Mouse (Mus musculus) forebrain, embryonic 10.5 days (tissue): Measurements from ENCODE around the gene Leng9. TPM values are rescaled to one million over a fixed set of nuclear protein-coding genes. Genes with fewer than 3 reads are reported as not detected.

ENCODE experiments used
- DNase-seq: peaks from one replicate; pipeline ENCODE4 v3.0.0-alpha.2; 2017; ENCODE audit warnings: low spot score; ENCODE audit errors: extremely low spot score
- H3K27ac ChIP-seq: fragments of 300-500 bp; sonication (generic); 2 replicates; pipeline ENCODE4 v1.5.1; 2016; ENCODE audit warnings: mild to moderate bottlenecking
- H3K27me3 ChIP-seq: fragments of 300-500 bp; sonication (generic); 2 replicates; pipeline ENCODE4 v1.6.1; 2016; ENCODE audit warnings: mild to moderate bottlenecking; ENCODE audit not compliant: poor library complexity, severe bottlenecking
- H3K36me3 ChIP-seq: fragments of 300-500 bp; sonication (generic); replicated peaks from 2 replicates; pipeline ENCODE4 v1.6.1; 2016; ENCODE audit warnings: mild to moderate bottlenecking, moderate library complexity
- H3K4me1 ChIP-seq: fragments of 300-500 bp; sonication (generic); 2 replicates; pipeline ENCODE4 v1.6.1; 2016
- H3K4me3 ChIP-seq: fragments of 300-500 bp; sonication (generic); 2 replicates; pipeline ENCODE4 v1.5.1; 2016; ENCODE audit warnings: mild to moderate bottlenecking, moderate library complexity
- H3K9me3 ChIP-seq: fragments of 300-500 bp; sonication (generic); 2 replicates; pipeline ENCODE4 v1.6.1; 2016; ENCODE audit warnings: mild to moderate bottlenecking, moderate library complexity
- WGBS: fragments of 180-500 bp; shearing (Covaris S2); methylation state at CpG from one replicate; pipeline ENCODE4 v1.1.7; 2016; 5-methylcytosine and 5-hydroxymethylcytosine counted together
- polyA plus RNA-seq: library from polyadenylated mRNA; unstranded; fragments of >200 nt; fragmentation: Nextera tagmentation; extraction: Ambion mirVana; gene quantifications from 2 replicates; pipeline ENCODE4 v1.2.1, GENCODE M21; 2016

Leng9 gene
- polyA plus RNA-seq, 1 experiment from 2014 or later, result 1.8 TPM

DNA sequence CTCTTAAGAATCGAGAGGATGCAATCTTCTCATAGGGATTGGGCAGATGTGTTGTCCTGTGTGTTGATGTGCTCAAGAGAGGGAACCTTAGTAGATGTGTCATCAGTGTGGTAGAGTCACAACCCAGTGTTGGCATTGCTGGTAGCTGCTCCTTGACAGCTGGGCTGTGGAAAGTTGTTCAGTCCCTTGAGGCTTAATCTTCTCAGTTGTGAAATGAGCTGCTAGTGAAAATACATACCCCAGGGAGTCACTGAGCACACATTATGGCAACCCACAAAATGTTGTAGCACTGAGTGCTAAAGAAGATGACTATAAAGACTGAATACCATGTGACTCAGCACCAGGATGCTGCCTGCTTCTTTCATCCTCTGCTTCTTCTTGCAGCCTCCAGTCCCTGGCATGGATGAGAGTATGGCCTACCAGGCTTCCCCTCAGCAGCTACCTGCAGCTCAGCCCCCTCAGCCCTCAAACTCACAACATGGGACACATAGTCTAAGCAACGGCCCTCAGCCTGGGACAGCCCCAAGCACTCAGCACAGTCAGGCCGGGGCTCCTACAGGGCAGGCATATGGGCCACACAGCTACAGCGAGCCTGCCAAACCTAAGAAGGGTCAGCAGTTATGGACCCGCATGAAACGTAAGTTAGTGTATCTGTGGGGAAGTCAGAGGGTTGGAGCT lies 8.4 kb downstream of the Leng9 start:
- no peak overlapping the region for H3K4me3 ChIP-seq
- WGBS, result 98% methylated on average over 6 of the region's 6 CpGs
- DNase-seq, result no peak
- no peaks in the 10 kb centered on the region for H3K27me3 ChIP-seq
- H3K36me3 ChIP-seq, result peaks cover 88% of the 10 kb centered on the region
- H3K4me1 ChIP-seq, result peaks cover 12% of the 10 kb centered on the region
- H3K27ac ChIP-seq, result no peak overlapping the region
- H3K9me3 ChIP-seq, result no peaks in the 10 kb centered on the region

DNA sequence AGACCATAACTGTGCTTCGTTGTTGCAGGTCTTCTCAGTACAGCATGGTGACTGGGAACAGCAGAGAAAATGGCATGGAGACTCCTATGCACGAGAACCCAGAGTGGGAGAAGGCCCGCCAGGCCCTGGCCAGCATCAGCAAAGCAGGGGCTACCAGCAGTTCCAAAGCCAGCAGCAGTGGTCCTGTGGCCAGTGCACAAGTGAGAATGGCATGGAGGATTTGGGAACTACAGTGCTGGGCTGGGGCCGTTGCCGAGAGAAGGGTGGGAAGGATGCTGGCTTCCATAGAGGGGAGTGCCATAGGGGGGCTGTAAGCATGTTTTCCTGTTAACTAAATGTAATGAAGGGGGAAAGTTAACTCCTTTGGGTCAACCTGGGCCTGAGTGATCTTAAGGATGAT lies 10.8 kb downstream of the Leng9 start:
- Histone ChIP-seq H3K27me3 (no peaks in the 10 kb centered on the region), H3K4me3 (0 out of 2 replicates have a peak overlapping the region, but pooled peaks have one; percentile 1), H3K27ac (no peak overlapping the region), H3K4me1 (peaks cover 19% of the 10 kb centered on the region), H3K36me3 (peaks cover 64% of the 10 kb centered on the region), H3K9me3 (no peaks in the 10 kb centered on the region)
- 89% methylated on average over 5 of the region's 5 CpGs for WGBS
- DNase-seq, result no peak

DNA sequence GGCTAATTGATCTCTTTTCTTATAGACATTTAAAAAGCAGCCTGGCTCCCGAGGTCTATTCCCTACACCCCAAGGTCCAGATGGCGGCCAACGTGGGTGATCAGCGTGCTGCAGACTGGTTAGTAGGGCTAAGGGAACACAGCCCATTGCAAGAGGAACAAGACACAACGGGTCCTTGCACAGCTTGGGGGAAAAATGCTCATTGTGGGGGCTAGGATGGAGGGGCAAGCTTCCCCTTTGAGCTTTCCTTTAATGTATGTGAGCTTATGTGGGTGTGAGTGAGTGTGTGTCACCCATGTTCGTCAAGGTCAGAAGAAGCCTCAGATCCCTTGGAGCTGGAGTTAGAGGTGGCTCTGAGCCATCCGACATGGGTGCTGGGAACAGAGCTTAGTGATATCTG lies 11.5 kb downstream of the Leng9 start:
- H3K4me3 ChIP-seq, result peak overlapping the region; percentile 79; the same call in 1 of the 2 replicates
- 93% methylated on average over 7 of the region's 7 CpGs for WGBS
- H3K9me3 ChIP-seq, result no peaks in the 10 kb centered on the region
- no peaks in the 10 kb centered on the region for H3K27me3 ChIP-seq
- no peak for DNase-seq
- H3K27ac ChIP-seq, result no peak overlapping the region
- peaks cover 64% of the 10 kb centered on the region for H3K36me3 ChIP-seq
- H3K4me1 ChIP-seq, result peaks cover 19% of the 10 kb centered on the region

DNA sequence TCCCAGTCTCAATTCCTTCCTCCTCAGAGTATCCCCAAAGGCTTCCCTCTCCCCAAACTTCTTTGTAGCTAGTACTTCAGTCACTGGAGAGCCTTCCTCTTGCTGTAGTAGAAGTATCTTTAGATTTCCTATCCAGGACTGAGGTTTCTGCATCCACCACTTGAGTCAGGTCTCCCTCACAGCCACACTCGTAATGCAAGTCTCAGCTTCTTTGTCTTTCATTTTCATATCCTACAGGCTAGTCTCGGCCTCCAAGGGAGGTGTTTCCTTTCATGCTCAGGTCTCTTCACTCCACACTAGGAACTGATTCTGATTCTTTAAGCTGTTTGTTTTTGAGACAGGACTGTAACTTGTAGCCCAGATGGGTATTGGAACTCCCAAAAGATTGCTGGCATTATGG lies 12.0 kb downstream of the Leng9 start:
- H3K4me1 ChIP-seq, result peaks cover 19% of the 10 kb centered on the region
- H3K27ac ChIP-seq, result peak overlapping the region; percentile 95; the same call in 1 of the 2 replicates
- H3K9me3 ChIP-seq, result no peaks in the 10 kb centered on the region
- no peak for DNase-seq
- no peaks in the 10 kb centered on the region for H3K27me3 ChIP-seq
- 92% methylated on average over 2 of the region's 2 CpGs for WGBS
- peaks cover 64% of the 10 kb centered on the region for H3K36me3 ChIP-seq
- peak overlapping the region; percentile 79 for H3K4me3 ChIP-seq

DNA sequence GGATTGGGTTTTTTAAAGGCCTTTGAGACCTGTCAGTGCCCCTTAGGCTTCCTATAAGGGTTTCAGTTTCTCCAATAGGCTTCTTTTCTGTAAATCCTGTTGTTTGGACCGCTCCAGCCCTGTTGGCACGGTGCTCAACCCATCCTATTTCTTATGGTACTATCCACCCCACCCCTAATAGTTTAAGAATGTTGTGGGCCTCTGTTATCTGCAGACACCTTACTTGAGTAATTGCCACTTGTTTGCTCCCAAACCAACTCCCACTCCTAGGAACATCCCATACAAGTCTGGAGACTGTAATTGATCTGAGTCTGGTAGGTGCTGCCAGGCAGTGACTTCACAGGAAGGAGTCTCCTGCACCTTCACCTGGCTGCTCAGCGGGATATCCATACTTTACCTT lies 12.4 kb downstream of the Leng9 start:
- Histone ChIP-seq H3K27me3 (no peaks in the 10 kb centered on the region), H3K9me3 (no peaks in the 10 kb centered on the region), H3K4me3 (peak overlapping the region; percentile 79), H3K27ac (peak overlapping the region; percentile 95), H3K36me3 (peaks cover 64% of the 10 kb centered on the region), H3K4me1 (peaks cover 19% of the 10 kb centered on the region)
- DNase-seq, result no peak
- 59% methylated on average over 3 of the region's 3 CpGs for WGBS

DNA sequence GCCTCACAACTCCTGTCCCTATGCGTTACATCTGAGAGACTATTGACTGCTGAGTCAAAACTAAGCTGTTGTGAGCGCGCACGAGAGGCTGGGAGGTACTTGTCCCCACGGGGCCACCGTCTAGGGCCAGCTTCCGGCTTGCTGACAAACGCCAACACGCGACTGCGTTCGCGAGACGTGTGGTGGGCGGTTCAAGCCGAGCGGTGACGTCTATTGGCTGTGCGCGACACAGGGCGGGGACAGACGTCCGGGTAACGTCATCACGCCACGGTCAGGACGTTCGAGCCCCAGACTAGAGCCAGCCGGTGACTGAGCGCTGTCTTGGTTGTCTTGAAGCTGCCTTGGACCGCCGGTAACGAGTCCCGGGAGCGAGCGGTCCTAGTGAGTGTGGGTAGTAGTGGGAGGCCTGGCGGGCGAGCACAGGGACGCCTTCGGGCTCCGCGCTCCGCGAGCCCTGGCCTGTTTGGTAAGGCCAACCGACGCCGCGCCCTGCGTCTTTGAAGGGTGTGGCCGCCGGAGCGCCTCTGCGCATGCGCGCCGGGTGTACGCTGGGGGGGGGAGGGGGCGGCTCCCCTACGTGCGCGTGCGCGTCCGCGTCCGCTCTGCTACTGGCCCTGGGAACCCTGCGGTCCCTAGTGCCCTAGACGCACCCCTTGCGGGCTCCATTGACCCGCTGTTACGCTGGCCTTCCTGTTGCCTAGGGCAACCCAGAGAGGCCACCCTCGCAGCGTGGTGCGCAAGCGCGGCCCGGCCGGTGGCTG lies 13.2 kb downstream of the Leng9 start, which contains the start of gene Leng8:
Leng8 (plus strand) TSS at position 269 of the 761 bp plus-strand sequence.
- Histone ChIP-seq H3K27ac (peak within 1 kb of the TSS; percentile 95), H3K9me3 (no peaks in the 10 kb centered on the region), H3K4me1 (peaks cover 19% of the 10 kb centered on the region), H3K36me3 (peaks cover 64% of the 10 kb centered on the region), H3K27me3 (no peaks in the 10 kb centered on the region), H3K4me3 (peak within 1 kb of the TSS; percentile 79)
- under 1% methylated on average over 69 of the region's 78 CpGs for WGBS
- peak; percentile 98 for DNase-seq

DNA sequence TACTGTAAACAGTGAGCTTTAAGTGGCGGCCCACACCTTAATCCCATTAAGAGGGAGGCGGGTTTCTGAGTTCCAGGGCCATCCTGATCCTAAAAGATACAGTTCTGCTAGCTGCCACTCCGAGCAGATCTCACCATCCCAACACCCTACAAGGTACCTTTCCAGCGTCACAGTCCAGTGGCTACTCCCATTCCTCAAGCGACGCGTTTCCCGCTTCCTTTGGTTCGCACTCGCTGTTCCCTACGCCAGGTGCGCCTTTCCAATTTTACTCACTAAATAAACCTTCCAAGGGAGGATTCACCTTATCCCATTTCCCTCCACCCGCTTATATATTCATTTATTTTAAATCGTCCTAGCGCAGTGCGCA lies 13.8 kb downstream of the Leng9 start:
- H3K4me1 ChIP-seq, result peaks cover 22% of the 10 kb centered on the region
- under 1% methylated on average over 16 of the region's 16 CpGs for WGBS
- peak overlapping the region; percentile 95 for H3K27ac ChIP-seq
- peaks cover 64% of the 10 kb centered on the region for H3K36me3 ChIP-seq
- DNase-seq, result no peak
- H3K4me3 ChIP-seq, result peak overlapping the region; percentile 79
- H3K27me3 ChIP-seq, result no peaks in the 10 kb centered on the region
- no peaks in the 10 kb centered on the region for H3K9me3 ChIP-seq

DNA sequence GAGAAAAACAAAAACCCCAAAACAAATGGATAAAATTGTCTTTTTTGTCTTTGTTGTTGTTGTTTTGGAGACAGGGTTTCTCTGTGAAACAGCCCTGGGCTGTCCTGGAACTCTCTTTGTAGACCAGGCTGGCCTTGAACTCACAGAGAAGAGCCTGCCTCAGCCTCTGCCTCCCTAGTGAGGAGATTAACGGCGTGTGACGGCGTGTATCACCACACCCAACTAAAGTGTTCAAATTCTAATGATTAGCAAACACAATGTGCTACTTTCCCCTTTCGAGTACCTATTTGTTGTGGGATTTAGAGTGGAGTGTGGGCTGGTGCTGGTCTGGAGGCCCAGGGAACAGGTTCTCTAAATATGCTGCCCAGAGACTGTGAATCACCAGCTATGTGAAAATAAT lies 15.3 kb downstream of the Leng9 start:
- Histone ChIP-seq H3K4me3 (no peak overlapping the region), H3K36me3 (peaks cover 56% of the 10 kb centered on the region), H3K27ac (no peak overlapping the region), H3K9me3 (no peaks in the 10 kb centered on the region), H3K27me3 (no peaks in the 10 kb centered on the region), H3K4me1 (peaks cover 34% of the 10 kb centered on the region)
- no peak for DNase-seq
- 91% methylated on average over 5 of the region's 5 CpGs for WGBS

DNA sequence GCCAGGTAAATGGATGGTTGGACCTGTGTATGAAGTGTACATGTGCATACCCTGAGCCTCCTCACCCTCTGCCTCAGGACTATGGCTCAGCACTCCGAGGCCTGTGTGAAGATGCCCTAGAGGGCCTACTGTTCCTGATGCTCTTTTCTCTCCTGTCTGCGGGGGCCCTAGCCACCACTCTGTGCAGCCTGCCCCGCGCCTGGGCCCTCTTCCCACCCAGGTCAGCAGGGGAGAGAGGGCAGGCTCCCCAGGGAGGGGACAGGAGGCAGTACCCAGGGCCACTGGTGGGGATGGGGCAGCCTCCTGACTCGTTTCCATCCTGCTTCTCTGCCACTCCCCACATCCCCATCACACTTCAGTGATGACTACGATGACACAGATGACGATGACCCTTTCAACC lies 17.2 kb downstream of the Leng9 start:
- H3K36me3 ChIP-seq, result peaks cover 55% of the 10 kb centered on the region
- H3K4me3 ChIP-seq, result no peak overlapping the region
- 77% methylated on average over 7 of the region's 7 CpGs for WGBS

DNA sequence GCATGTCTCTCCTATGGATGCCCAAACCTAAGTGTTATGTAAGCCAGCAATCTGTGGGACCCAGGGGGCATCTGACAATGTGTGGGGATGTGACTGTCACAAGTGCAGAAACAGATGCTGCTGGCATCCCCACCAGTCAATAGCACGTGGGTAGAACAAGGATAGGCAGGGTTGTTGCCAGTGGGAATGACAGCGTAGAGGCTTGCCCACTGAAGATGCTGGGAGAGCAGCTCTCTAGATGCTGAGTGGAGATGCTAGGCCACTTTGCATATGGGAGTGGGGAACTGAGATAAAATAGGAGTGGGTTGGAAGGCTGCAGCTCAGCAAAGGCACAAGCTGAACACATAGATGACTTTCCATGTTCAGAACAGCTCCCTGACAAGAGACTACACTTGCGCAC lies 17.6 kb downstream of the Leng9 start:
- no peaks in the 10 kb centered on the region for H3K9me3 ChIP-seq
- H3K27ac ChIP-seq, result no peak overlapping the region
- 92% methylated on average over 3 of the region's 3 CpGs for WGBS
- no peak for DNase-seq
- H3K27me3 ChIP-seq, result no peaks in the 10 kb centered on the region
- H3K4me1 ChIP-seq, result peaks cover 22% of the 10 kb centered on the region
- H3K36me3 ChIP-seq, result peaks cover 59% of the 10 kb centered on the region
- H3K4me3 ChIP-seq, result no peak overlapping the region

More for the DNA sequence above, 17.2 kb downstream of the Leng9 start:
- no peaks in the 10 kb centered on the region for H3K9me3 ChIP-seq
- no peak overlapping the region for H3K27ac ChIP-seq
- no peak for DNase-seq
- H3K27me3 ChIP-seq, result no peaks in the 10 kb centered on the region
- peaks cover 26% of the 10 kb centered on the region for H3K4me1 ChIP-seq

DNA sequence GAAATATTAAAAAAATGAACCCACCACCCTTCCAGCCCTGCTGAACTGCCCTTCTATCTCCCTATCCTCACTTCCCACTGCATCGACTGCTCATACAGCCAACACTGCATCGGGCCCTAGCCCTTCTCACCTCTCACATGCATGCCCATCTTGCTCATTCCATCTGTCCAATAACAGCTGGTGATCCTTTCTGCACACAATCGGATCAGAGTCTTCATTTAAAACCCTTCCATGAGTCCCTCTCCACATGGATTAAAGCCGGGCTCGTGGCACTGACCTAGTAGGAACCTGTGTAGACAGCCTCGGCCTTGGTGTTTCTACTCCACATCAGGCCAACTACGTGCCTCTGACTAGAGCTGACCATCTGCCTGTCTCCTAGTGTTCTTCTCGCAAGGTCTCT lies 18.2 kb downstream of the Leng9 start:
- no peaks in the 10 kb centered on the region for H3K27me3 ChIP-seq
- no peak for DNase-seq
- no peaks in the 10 kb centered on the region for H3K9me3 ChIP-seq
- no peak overlapping the region for H3K27ac ChIP-seq
- no peak overlapping the region for H3K4me3 ChIP-seq
- WGBS, result 94% methylated on average over 8 of the region's 8 CpGs
- peaks cover 65% of the 10 kb centered on the region for H3K36me3 ChIP-seq
- peaks cover 21% of the 10 kb centered on the region for H3K4me1 ChIP-seq

DNA sequence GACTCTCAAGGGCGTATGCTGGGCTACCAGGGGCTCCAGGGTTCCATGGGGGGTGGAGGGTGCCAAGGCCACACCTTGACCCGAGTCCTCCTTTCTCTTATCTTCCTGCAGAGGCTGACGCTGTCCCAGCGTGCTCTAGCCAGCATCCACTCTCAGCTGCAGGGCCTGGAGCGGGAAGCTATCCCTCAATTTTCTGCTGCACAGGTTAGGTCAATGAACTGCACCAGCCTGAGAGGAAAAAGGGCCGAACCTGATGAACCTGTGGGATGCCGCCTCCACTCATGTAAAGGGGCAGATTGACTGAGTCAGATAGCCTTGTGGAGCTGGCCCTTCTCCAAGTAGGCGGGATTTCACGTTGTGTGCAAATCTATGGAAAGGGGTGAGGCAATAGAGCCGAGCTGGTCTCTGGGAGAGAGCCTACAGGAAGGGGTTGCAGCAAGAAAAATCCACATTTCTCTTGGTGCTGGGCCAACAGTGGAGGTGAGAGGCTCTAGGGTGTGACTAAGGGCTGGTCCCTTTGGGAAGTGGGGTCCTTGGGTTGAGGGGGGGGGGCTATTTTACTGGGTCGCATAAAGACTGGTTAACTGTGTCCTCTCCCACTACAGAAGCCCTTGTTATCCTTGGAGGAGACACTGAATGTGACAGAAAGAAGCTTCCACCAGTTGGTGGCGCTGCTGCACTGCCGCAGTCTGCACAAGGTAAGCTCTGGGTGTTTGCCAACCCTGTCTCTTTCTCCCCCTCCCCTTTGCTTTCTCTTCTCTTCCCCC lies 19.3 kb downstream of the Leng9 start:
- Histone ChIP-seq H3K4me1 (peaks cover 18% of the 10 kb centered on the region), H3K27me3 (no peaks in the 10 kb centered on the region), H3K27ac (peak overlapping the region; percentile 68; the same call in 1 of the 2 replicates), H3K36me3 (peaks cover 76% of the 10 kb centered on the region), H3K4me3 (peak overlapping the region; percentile 8; the same call in 1 of the 2 replicates), H3K9me3 (no peaks in the 10 kb centered on the region)
- WGBS, result 48% methylated on average over 13 of the region's 13 CpGs
- DNase-seq, result peak; percentile 73
